Mouse (Mus musculus): ENCODE data around the gene Myo1c. TPM values are rescaled to one million over a fixed set of nuclear protein-coding genes. Genes with fewer than 3 reads are reported as not detected.

Gene Myo1c
- total RNA-seq (2021): 100 to 1,000 TPM; 119 to 132 TPM

GRCm38 (mm10) chr11:75650311-75650710 lies at the start of gene Myo1c:
Myo1c (plus strand) TSS chr11:75650504.
- intact Hi-C loops (cut with DNase I): no loop called here

DNA sequence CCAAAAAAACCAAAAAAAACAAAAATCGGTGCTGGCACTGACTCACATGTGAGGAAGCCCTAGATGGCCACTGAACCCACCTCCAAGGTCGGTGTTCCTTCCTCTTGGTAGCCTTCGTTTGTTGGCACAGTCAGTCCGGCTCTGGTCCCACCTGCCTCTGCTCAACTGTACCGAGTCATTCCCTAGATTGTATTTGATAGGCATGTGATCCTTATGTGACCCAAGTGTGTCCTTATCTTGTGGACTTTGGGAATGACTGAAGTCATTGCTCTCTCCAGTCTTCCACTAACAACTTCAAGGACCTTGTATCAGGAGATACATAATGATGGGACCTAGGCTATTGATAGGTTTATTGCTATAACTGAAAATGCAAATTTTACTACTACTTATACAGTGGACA lies 45.5 kb upstream of the Myo1c start:
- intact Hi-C loops (cut with DNase I): no loop called here
- no peak for DNase-seq (ENCODE audit: low spot score)

More at GRCm38 (mm10) chr11:75650311-75650710, at the start of gene Myo1c:
- peak; percentile 77 for DNase-seq (ENCODE audit: low spot score)

DNA sequence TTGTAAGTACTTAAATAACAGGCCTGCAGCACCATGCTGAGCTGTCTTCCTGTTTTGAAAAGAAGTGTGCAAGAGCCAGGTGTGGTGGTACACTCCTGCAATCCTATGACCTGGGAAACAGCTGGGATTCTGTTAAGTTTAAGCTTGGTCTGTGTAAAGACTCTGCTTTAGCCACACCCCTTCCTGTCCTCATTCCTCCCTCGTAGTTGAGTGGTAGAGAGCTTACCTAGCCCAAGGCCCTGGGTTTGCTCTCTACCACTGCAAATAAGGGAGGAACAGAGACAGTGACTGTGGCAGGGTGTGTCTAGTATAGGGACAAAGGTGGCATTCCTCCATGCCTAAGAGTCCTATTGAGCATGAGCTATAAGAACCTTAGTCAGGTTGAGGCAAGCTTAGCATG lies 45.0 kb upstream of the Myo1c start:
- DNase-seq (ENCODE audit: low spot score): no peak
- intact Hi-C loops (cut with DNase I): no loop called here

DNA sequence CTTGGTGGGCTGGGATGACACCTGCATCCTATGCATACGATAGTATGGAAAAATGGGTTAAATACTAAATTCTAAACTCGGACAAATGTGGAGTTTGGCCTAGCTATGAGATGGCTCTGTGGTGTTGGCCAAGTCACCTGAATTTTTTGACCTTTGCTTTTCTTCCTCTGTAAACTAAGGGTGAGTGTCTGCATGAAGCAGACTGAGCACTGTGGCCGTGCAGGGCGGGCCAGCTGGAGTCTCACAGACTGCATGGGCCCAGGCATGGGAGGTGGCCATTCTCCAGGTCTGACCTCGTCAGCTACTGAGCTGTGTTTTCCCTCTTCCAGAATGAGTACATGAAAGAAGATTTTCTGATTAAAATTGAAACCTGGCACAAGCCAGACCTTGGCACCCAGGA lies 41.5 kb upstream of the Myo1c start:
- no peak for DNase-seq (ENCODE audit: low spot score)
- intact Hi-C loops (cut with DNase I): no loop called here

DNA sequence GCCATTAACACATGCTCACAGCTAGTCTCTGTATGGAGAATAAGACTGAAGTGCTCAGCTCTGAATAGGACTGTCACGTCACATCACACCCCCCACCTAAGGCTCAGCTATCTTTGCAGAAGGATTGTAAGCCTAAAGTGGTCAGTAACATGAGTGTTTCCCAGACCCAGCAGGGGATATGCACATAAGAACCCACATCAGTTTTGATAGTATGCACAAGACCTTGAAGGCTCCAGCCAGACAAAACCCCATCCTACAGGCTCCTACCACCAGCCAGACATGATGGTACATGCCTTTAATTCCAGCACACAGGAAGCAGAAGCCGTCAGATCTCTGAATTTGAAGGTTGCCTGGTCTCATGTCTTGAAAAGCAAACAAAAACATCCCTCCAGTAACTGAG lies 40.3 kb upstream of the Myo1c start:
- intact Hi-C loops (cut with DNase I): no loop called here

GRCm38 (mm10) chr11:75614769-75615168 lies 35.5 kb upstream of the Myo1c start:
- no peak for DNase-seq (ENCODE audit: low spot score)
- intact Hi-C loops (cut with DNase I): no loop called here

More for the DNA sequence above, 40.3 kb upstream of the Myo1c start:
- DNase-seq (ENCODE audit: low spot score): no peak

DNA sequence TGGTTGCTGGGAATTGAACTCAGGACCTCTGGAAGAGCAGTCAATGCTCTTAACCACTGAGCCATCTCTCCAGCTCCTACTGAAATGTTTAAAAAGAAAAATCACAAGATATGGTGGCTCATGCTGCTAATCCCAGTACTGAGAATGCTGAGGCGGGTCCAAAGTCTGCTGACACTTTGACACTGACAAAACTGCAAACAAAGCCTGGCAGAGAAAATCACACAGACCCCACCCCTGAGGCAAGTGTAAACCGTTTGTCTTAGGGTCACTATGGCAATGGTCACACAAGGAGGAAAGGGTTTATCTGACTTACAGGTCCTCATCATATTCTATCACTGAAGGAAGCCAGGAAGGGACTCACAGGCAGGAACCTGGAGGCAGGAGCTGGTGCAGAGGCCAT lies 34.7 kb upstream of the Myo1c start:
- no peak for DNase-seq (ENCODE audit: low spot score)
- intact Hi-C loops (cut with DNase I): no loop called here

DNA sequence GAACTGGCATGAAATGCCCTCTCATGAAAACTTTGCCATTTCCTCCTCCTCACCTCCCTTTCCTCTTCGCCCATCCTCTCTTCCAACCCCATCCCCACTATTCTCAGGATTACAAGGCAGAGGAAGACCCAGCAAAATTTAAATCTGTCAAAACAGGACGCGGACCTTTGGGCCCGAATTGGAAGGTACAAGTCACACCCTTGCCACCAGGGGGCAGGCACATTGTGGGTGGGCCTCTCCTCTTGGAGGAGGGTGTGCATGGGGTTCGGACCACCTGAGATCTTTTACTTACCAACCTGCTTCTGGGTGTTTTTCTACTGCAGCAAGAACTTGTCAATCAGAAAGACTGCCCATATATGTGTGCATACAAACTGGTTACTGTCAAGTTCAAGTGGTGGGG lies 31.2 kb upstream of the Myo1c start:
- intact Hi-C loops (cut with DNase I): no loop called here
- DNase-seq (ENCODE audit: low spot score): no peak

GRCm38 (mm10) chr11:75620136-75620780 lies 30.0 kb upstream of the Myo1c start:
- intact Hi-C loops (cut with DNase I): loop anchor here (5.0 kb wide), 1 partner anchor 37 kb away; no protein-coding TSS in a partner anchor

DNA sequence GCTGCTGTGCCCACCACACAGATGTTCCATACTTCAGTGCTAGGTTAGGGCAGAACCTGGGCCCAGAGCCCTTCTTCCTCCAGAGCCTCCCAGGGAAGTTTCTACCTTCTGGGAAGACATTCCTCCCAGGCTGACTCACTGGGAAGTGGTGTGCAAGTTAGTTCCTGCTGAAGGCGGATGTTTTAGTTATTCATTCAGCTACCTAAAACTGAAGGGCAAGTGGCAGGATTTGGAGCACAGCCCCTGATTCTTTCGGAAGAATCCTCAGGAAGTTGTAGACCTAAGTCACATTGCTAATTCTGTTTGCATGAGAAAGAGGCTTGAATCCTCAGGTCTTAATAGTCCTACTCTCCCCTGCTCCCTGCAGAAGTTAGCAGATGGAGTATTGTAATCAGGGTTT lies 28.9 kb upstream of the Myo1c start:
- DNase-seq (ENCODE audit: low spot score): no peak
- intact Hi-C loops (cut with DNase I): loop anchor here (5.0 kb wide), 1 partner anchor 36 kb away; no protein-coding TSS in a partner anchor

More at GRCm38 (mm10) chr11:75620136-75620780, 30.0 kb upstream of the Myo1c start:
- peak; percentile 23 for DNase-seq (ENCODE audit: low spot score)

DNA sequence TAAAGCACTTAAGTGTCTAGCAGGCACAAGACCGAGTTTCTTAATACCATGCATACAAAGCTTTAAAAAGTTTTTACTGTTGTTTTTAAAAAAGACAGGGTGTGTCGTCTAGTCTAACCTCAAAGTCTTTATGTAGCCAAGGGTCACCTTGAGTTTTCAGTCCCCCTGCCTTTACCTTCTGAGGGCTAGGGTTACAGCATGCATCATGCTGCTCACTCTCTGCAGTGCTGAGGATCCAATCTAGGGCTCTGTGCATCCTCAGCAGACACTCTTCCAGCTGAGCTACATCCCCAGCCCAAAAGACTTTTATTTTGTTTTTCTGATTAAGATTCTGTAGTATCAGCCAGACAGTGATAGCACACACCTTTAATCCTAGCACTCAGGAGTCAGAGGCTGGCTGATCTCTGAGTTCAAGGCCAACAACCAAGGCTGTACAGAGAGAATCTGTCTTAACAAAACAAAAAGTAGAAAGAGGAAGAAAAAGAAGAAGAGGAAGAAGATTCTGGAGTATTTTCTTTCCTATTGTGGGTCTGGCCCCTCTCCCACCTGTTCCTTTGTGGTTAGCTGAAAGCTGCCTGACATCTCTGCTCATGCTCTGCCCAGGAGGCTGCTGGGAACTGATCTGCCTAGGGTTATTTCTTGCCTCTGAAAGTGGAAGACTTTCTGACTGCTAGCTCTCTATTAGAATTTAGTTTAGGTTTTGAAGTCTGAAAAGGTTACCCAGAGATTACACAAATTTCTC lies 27.5 kb upstream of the Myo1c start:
- intact Hi-C loops (cut with DNase I): loop anchor here (5.0 kb wide), 1 partner anchor 35 kb away; no protein-coding TSS in a partner anchor
- DNase-seq (ENCODE audit: low spot score): no peak

DNA sequence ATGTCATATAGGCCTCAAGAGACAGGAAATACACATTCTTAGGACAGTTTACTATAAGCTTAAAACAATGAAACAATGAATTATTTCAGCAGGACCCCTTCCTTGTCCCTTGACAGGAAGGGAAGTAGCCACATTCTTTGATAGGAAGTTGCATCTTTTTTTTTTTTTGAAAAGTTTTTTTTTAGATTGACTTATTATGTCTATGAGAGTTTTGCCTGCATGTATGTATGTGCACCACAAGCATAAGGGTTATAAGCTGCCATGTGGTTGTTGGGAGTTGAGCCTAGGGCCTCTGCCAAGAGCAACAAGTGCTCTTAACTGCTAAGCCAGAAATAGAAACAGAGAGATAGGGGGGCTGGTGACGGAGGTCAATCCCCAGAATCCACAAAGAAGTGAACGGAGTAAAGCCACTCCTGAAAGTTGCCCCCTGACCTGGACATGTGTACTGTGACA lies 26.2 kb upstream of the Myo1c start:
- intact Hi-C loops (cut with DNase I): loop anchor here (5.0 kb wide), 1 partner anchor 33 kb away; no protein-coding TSS in a partner anchor
- no peak for DNase-seq (ENCODE audit: low spot score)

- intact Hi-C loops (cut with DNase I): no loop called here
- no peak for DNase-seq (ENCODE audit: low spot score)
Measured at GRCm38 (mm10) chr11:75625820-75626219, 24.5 kb upstream of the Myo1c start.

- intact Hi-C loops (cut with DNase I): loop anchor here (5.0 kb wide), 1 partner anchor 47 kb away; the partner anchor contains the start of gene Crk
- DNase-seq (ENCODE audit: low spot score): no peak
Measured at GRCm38 (mm10) chr11:75630098-75630497, 20.2 kb upstream of the Myo1c start.

DNA sequence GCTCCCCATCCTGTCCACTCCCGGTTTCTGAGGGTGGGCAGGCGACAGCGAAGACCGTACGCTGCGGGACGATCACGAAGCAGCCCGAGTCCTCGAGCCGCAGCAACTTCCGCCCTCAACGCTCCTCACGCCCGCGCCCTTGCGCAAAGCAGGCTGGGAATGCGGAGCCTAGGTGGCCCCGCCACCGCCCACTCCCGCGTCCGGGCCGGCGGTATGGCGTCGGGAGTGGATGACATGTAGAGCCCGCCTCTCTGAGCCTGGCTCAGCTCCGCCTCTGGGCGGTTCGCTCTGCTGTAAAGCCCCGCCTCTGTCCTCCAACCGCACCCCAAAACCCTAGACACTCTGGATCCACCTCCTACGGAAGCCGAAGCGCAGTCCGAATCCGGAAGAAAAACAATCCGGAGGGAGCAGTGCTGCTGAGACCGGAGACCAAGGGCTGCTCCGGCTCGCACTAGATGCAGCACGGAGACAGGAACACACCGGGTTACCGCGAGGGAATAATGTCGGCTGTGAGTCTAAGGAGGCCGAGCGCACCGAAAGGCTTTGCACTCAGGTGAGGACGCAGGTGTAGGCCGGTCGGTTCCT lies 19.6 kb upstream of the Myo1c start, which contains the start of gene Inpp5k:
Gene Inpp5k, plus strand, starts transcription at position 344 of the 585 bp plus-strand sequence.
- intact Hi-C loops (cut with DNase I): loop anchor here (5.0 kb wide), 1 partner anchor 47 kb away; the partner anchor contains the start of gene Crk
- DNase-seq (ENCODE audit: low spot score): peak; percentile 98

DNA sequence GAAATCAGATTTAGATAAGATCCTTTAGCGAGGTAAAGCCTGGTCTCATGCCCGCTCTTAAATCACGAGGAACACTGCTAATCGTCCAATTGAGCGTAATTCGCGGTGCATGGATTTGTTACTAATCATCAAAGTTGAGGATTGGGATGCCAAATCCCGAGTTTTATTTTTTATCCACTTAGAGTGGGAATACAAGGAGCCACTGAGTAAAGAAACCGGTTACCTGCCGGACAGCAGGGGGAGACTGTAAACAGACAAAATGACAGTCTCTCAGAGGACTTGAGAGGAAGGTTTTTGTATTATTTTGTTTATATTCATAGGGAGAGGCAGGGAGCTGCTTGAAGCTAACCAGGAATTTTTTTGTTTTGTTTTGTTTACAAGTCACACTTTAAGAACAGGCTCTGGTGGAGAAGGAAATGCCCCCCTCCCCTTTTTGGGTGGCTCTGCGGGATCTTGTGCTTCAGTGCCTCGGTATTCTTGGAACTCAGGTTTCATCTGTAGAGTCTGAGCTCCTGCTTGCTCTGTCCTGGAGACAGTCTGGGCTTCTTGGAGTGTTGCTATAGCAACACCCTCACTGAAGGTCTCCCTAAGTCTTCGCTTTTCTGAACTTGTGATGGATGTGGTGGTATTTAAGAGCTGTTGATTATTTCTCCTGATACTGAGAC lies 18.6 kb upstream of the Myo1c start:
- DNase-seq (ENCODE audit: low spot score): no peak
- intact Hi-C loops (cut with DNase I): loop anchor here (5.0 kb wide), 1 partner anchor 46 kb away; the partner anchor contains the start of gene Crk

- no peak for DNase-seq (ENCODE audit: low spot score)
- intact Hi-C loops (cut with DNase I): loop anchor here (5.0 kb wide), 1 partner anchor 44 kb away; the partner anchor contains the start of gene Crk
Measured at GRCm38 (mm10) chr11:75632921-75633320, 17.4 kb upstream of the Myo1c start.

DNA sequence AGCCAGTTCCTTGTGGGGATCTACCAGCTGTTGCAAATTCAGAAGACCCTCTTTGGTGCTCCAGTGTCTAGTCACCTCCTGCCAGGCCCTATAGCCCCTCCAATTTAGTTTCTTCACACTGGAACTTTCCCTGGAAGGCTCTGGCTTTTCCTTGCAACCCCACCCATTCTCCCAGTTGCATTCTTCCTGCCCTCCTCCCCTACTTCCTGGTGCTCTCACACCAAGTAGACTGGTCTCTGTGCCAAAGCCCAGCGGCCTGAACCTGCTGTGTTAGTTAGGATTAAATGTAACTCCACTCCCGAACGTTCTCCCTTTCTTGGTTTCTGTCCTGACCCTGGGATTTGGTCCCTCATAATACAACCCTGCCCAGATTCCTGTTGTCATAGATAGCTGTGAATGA lies 15.5 kb upstream of the Myo1c start:
- intact Hi-C loops (cut with DNase I): loop anchor here (2.0 to 5.0 kb wide), 2 partner anchors 14 to 42 kb away; partner anchors contain the start of gene Crk
- DNase-seq (ENCODE audit: low spot score): no peak

- intact Hi-C loops (cut with DNase I): loop anchor here (2.0 kb wide), 1 partner anchor 13 kb away; no protein-coding TSS in a partner anchor
- no peak for DNase-seq (ENCODE audit: low spot score)
Measured at GRCm38 (mm10) chr11:75635315-75635714, 15.0 kb upstream of the Myo1c start.

DNA sequence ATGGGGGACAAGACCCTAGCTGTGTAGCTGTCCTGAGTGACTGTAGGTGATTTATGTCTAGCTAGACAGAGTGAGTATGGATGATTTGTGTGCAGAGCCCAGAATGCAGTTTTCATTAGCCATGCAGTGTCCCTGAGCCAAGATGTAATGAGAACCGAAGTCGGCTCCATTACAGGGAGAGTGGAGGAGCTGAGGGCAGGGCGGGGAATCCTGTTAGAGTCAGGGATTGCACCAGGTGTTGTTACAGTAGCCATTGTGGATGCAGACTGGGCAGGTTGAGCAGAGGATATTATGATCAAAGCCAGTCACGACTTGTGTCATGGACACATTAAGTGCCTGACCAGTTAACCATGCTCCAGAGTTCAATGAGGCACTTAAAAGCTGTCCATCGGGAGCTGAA lies 7.0 kb upstream of the Myo1c start:
- no peak for DNase-seq (ENCODE audit: low spot score)
- intact Hi-C loops (cut with DNase I): no loop called here

All from heart, postnatal 25 days (tissue).